Mouse (Mus musculus): ENCODE measurements around the gene Micu2.

Micu2 gene

DNA sequence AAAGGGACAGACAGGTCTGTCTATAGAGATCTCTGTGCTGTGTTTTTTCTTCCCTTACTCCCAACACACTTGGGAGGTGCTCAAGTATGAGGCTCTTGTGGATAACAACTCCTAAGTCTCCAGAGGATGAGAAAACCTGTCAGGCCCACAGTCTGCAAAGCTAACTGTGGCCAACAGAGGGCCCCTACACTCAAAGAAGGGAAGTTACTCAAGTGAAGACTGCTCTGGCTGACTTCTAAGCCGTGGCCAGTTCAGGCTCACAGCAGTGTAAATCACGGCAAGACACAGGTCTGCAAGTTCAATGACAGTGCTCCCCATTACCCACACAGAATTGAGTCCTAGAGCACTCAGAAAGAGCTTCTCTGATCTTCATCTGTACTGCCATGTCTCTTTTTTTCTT lies 48.0 kb downstream of the Micu2 start:
- 45% methylated on average over 2 of the region's 2 CpGs for WGBS

DNA sequence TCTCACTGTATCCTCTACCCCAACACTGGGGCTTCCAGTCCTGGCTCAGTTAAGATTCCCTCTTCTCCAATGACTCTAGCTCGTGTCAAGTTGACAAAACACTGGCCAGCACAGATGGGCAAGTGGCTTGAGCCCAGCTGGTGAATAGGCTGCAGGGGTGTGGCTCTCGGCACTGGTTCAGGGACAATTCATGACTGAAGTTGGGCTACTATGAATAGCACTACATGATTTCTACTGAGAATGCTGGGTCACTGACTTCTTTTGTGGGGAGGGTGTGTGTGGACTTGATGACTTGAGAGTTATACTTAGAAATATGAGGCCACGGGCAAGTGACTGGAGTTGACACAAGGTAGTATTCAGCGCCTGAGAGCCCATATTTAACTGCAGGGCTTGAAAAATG lies 53.2 kb downstream of the Micu2 start:
- whole genome bisulfite sequencing = 67% methylated on average over 4 of the region's 4 CpGs

GRCm38 (mm10) chr14:57937297-57937696 lies 61.8 kb downstream of the Micu2 start:
- 97% methylated on average over 6 of the region's 6 CpGs for WGBS

DNA sequence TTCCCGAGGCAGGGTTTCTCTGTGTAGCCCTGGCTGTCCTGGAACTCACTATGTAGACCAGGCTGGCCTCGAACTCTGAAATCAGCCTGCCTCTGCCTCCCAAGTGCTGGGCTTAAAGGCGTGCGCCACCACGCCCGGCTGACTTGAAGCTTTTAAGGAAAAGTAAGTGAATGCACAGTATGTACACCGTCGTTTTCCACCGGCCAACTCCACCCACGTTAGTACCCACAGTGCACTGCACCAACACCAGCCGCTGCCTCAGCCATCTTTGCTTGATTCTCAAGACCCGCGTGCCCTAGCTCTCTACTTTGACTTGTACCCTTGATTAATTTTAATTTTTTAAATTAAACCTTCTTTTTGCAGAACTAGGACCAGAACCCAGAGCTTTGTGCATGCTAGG lies 64.4 kb downstream of the Micu2 start:
- 96% methylated on average over 13 of the region's 13 CpGs for WGBS

DNA sequence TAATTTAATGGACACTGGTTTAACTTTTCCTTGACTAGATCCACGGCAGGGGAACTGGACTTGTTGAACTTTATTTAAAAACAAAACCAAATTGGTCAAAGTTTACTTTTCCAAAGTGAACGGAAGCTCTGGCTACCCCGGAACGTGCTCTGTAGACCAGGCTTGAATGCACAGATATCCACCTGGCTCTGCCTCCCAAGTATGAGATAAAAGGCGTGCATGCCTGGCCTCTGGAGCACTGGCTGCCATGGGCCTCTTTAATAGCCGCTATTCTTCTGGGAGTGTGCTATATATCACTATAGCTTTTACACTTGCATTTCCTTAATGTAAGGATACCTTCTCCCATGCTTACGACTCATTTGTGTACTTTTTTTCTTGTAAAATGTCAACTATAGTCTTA lies 65.5 kb downstream of the Micu2 start:
- WGBS = 95% methylated on average over 7 of the region's 7 CpGs

DNA sequence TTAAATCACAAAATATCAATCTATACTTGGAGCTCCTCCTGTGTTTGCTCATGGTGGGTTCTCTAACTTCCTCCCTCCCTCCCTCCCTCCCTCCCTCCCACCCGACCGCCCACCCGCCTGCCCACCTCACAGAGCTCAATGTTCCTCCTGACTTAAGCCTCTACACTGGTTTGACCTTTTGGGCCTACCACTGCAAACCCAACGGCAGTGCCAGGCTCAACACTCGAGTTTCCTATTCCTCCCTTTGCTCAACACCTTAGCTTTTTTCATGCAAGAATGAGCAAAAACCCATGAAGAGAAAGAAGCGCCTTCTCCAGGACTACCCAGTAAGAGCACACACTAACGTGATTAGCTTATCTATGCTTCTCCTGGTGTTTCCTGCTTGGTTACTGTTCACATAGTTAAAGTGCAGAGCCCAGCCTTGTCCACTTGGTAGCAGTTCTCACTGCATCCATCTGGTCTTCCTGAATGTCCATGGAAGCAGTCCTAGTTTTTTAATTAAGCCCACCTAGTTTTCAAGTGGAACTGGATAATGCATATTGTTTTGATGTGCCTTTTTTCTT lies 66.1 kb downstream of the Micu2 start:
- 78% methylated on average over 7 of the region's 7 CpGs for WGBS

- 49% methylated on average over 10 of the region's 10 CpGs for WGBS
Observed at GRCm38 (mm10) chr14:57921428-57922131, 77.5 kb downstream of the Micu2 start.

- WGBS = 51% methylated on average over 18 of the region's 18 CpGs
Observed at GRCm38 (mm10) chr14:57920568-57921310, 78.3 kb downstream of the Micu2 start.

- 94% methylated on average over 17 of the region's 17 CpGs for WGBS
Observed at GRCm38 (mm10) chr14:57919148-57919875, 79.8 kb downstream of the Micu2 start.

- WGBS = 78% methylated on average over 6 of the region's 6 CpGs
Observed at GRCm38 (mm10) chr14:57915341-57915740, 83.7 kb downstream of the Micu2 start.

DNA sequence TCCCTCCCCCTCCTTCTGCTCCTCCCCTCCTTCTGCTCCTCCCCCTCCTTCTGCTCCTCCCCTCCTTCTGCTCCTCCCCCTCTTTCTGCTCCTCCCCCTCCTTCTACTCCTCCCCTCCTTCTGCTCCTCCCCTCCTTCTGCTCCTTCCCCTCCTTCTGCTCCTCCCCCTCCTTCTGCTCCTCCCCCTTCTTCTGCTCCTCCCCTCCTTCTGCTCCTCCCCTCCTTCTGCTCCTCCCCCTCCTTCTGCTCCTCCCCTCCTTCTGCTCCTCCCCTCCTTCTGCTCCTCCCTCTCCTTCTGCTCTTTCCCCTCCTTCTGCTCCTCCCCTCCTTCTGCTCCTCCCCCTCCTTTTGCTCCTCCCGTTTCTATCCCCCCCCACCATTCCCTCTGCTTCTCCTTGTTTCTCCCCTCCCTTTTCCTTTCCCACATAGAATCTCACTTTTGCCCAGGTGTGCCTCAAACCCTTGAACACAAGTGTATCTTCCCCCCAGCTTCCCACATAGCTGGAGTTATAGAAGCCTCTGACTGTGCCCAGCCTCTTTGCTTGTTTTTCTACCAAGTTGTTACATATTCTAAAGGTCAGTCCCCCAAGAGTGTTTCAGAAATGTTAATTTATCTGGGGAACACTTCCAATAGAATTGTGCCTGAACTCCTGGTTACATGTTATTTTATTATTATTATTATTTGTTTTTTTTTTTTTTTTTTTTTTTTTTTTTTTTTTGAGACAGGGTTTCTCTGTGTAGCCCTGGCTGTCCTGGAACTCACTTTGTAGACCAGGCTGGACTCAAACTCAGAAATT lies 86.7 kb downstream of the Micu2 start:
- WGBS = 38% methylated on average over 1 of the region's 1 CpGs

DNA sequence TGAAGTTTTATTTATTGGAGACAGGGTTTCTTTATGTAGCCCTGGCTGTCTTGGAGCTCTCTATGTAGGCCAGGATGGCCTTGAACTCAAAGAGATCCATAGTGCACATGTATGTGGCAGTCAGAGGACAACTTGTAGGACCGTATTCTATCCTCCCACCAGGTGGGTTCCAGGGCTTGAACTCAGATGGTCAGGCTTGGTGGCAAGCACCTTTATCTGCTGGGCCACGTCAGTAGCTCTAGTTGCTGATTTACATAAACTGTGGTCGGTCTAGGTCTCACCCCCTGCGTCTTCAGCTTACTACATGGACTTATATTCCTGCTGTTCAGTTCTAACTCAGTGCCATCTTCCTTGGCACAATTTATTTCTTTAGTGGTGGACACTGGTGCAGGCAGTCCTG lies 87.7 kb downstream of the Micu2 start:
- 86% methylated on average over 4 of the region's 4 CpGs for WGBS

- 15% methylated on average over 26 of the region's 26 CpGs for WGBS
Observed at GRCm38 (mm10) chr14:57910501-57911068, 88.5 kb downstream of the Micu2 start.

- WGBS = 58% methylated on average over 5 of the region's 5 CpGs
Observed at GRCm38 (mm10) chr14:57909297-57909696, 89.8 kb downstream of the Micu2 start.

DNA sequence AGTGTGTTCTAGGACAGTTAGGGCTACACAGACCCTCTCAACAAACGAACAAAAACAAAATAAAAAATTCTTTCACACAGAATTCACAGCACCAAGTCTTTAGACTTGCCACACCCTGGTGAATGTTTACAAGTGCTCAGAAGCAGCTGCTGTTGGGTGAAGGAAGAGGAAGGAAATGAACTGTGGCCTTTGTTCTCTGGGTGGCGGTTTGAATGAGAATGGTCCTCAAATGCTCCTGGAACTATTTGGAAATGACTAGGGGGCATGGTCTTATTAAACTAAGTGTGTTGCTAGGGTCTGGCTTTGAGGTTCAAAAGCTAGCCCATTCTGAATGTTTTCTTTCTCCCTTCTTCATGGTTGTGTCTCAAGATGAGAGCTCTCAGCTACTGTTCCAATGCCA lies 90.6 kb downstream of the Micu2 start:
- WGBS = 64% methylated on average over 2 of the region's 2 CpGs

DNA sequence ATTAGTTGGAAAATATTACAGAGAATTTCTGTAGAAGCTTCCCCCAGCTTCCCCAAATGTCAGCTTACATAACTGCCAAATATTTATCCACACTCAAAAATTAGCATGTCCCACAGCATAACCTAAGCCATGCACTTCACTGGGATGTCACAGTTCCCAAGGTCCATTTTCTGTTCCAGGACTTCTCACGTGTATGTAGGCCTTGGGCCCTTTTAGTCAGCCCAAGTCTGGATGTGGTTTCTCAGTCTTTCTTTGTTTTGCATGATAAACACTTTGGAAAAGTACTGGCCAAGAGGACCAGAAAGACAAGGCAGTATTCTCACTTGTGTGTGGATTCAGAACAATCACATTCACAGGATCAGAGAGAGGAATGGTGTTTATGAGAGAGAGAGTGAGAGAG lies 97.1 kb downstream of the Micu2 start:
- 66% methylated on average over 1 of the region's 1 CpGs for WGBS

GRCm38 (mm10) chr14:57896882-57897281 lies 102.2 kb downstream of the Micu2 start:
- WGBS = 95% methylated on average over 12 of the region's 12 CpGs

- WGBS = 78% methylated on average over 8 of the region's 8 CpGs
Observed at GRCm38 (mm10) chr14:57896088-57896871, 102.8 kb downstream of the Micu2 start.

GRCm38 (mm10) chr14:57894346-57894745 lies 104.7 kb downstream of the Micu2 start:
- 79% methylated on average over 2 of the region's 2 CpGs for WGBS

GRCm38 (mm10) chr14:57892961-57893360 lies 106.1 kb downstream of the Micu2 start:
- 88% methylated on average over 1 of the region's 1 CpGs for WGBS

Data from cerebral cortex, adult 2 months (tissue).